Mouse (Mus musculus) midbrain, embryonic 12.5 days (tissue): ENCODE data around the gene Cpt1a. TPM values are rescaled to one million over a fixed set of nuclear protein-coding genes. Genes with fewer than 3 reads are reported as not detected.
A peak's percentile ranks its signal among the peaks of the same experiment; 100 is the strongest.

Experiments
- ATAC-seq: fragments of 200-750 bp; cut with Nextera tagmentation; 2 replicates; pipeline ENCODE4 v1.8.0; 2017; ENCODE audit warnings: low read depth, moderate TSS enrichment, moderate library complexity; ENCODE audit not compliant: low FRiP score
- H3K27ac ChIP-seq: fragments of 300-500 bp; sonication (generic); replicated peaks from 2 replicates; pipeline ENCODE4 v1.5.1; 2016; ENCODE audit warnings: mild to moderate bottlenecking
- H3K27me3 ChIP-seq: fragments of 300-500 bp; sonication (generic); 2 replicates; pipeline ENCODE4 v1.6.1; 2016; ENCODE audit warnings: mild to moderate bottlenecking
- H3K36me3 ChIP-seq: fragments of 300-500 bp; sonication (generic); 2 replicates; pipeline ENCODE4 v1.6.1; 2016
- H3K4me1 ChIP-seq: fragments of 300-500 bp; sonication (generic); 2 replicates; pipeline ENCODE4 v1.6.1; 2016
- H3K4me2 ChIP-seq: fragments of 300-500 bp; sonication (generic); replicated peaks from 2 replicates; pipeline ENCODE4 v1.6.1; 2016; ENCODE audit warnings: mild to moderate bottlenecking, moderate library complexity
- H3K4me3 ChIP-seq: fragments of 300-500 bp; sonication (generic); 2 replicates; pipeline ENCODE4 v1.5.1; 2016; ENCODE audit warnings: mild to moderate bottlenecking
- H3K9ac ChIP-seq: fragments of 300-500 bp; sonication (generic); replicated peaks from 2 replicates; pipeline ENCODE4 v1.6.1; 2016; ENCODE audit warnings: mild to moderate bottlenecking, moderate library complexity
- H3K9me3 ChIP-seq: fragments of 300-500 bp; sonication (generic); 2 replicates; pipeline ENCODE4 v1.6.1; 2016; ENCODE audit warnings: mild to moderate bottlenecking
- WGBS: fragments of 180-500 bp; shearing (Covaris S2); methylation state at CpG from one replicate; pipeline ENCODE4 v1.1.7; 2016; 5-methylcytosine and 5-hydroxymethylcytosine counted together
- polyA plus RNA-seq: library from polyadenylated mRNA; unstranded; fragments of >200 nt; fragmentation: Nextera tagmentation; extraction: Ambion mirVana; gene quantifications from 2 replicates; pipeline ENCODE4 v1.2.1, GENCODE M21; 2016

Cpt1a gene
- polyA plus RNA-seq, 1 experiment from 2014 or later: 13.3 TPM

- no peaks in the 10 kb centered on the region for H3K36me3 ChIP-seq
- H3K4me2 ChIP-seq: no peak overlapping the region
- H3K9ac ChIP-seq: no peak overlapping the region
- H3K27ac ChIP-seq: no peak overlapping the region
- no peak overlapping the region for H3K4me3 ChIP-seq
- peaks cover 6% of the 10 kb centered on the region; the same call in 1 of the 2 replicates for H3K9me3 ChIP-seq
- ATAC-seq: no peak
- H3K27me3 ChIP-seq: peaks cover 9% of the 10 kb centered on the region; the same call in 1 of the 2 replicates
- WGBS: 70% methylated on average over 6 of the region's 6 CpGs
- H3K4me1 ChIP-seq: peaks cover 8% of the 10 kb centered on the region; the same call in 1 of the 2 replicates
Measured at GRCm38 (mm10) chr19:3388061-3388460, 65.9 kb downstream of the Cpt1a start.

DNA sequence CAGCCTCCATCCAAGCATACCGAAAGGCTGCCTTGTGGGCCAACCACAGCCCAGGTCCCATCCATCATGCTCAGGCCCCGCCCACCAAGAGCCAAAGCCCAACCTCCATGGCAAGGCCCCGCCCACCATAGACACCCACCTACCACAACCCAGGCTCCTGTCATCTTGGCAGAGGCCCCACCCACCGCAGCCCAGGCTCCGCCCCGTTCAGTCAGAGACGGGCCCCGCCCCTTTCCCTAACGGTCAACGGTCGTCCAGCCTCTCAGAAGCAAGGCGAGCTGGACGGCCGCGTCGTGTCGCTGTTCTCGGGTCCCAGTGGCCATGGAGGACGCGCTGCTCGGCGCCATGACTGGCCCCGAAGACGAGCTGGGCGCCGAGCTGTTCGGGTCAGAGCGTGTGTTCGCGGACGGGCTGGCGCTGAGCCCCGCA lies 66.5 kb downstream of the Cpt1a start, which contains the start of gene Tesmin:
Gene Tesmin (plus strand): TSS at position 229 of the 429 bp plus-strand sequence.
- 2% methylated on average over 32 of the region's 33 CpGs for WGBS
- Histone ChIP-seq H3K27me3 (peaks cover 9% of the 10 kb centered on the region; the same call in 1 of the 2 replicates), H3K9me3 (peaks cover 6% of the 10 kb centered on the region; the same call in 1 of the 2 replicates), H3K36me3 (no peaks in the 10 kb centered on the region), H3K9ac (peak within 1 kb of the TSS; percentile 43; the same call in 1 of the 2 replicates), H3K4me2 (peak within 1 kb of the TSS; percentile 73), H3K4me3 (peak within 1 kb of the TSS; percentile 45), H3K27ac (0 out of 2 replicates have a peak within 1 kb of the TSS, but pooled peaks have one; percentile 25), H3K4me1 (peaks cover 8% of the 10 kb centered on the region; the same call in 1 of the 2 replicates)
- peak; percentile 85 for ATAC-seq

DNA sequence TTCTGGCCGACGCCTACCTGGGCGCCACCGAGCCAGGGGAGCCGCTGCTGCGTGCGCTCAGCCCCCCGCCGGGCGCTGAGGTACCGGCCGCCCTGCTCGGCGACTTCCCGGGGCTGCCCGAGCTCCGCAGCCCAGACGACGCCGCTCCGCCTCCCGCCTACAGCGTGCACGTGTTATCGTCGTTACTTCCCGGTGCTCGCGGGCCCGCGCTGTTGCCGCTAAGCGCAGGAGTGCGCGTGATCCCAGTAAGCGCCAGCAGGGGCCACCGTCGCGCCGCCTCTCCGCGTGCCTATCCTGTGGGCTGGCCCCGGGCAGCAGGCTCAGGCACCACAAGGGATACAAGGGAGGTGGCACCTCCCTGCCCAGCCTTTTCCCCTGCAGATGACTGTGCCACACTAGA lies 67.0 kb downstream of the Cpt1a start:
- WGBS: under 1% methylated on average over 43 of the region's 43 CpGs
- Histone ChIP-seq H3K4me1 (peaks cover 8% of the 10 kb centered on the region; the same call in 1 of the 2 replicates), H3K36me3 (no peaks in the 10 kb centered on the region), H3K4me2 (peak overlapping the region; percentile 73), H3K4me3 (peak overlapping the region; percentile 45), H3K9ac (peak overlapping the region; percentile 43; the same call in 1 of the 2 replicates), H3K27me3 (peaks cover 9% of the 10 kb centered on the region; the same call in 1 of the 2 replicates), H3K27ac (0 out of 2 replicates have a peak overlapping the region, but pooled peaks have one; percentile 25), H3K9me3 (peaks cover 6% of the 10 kb centered on the region; the same call in 1 of the 2 replicates)
- peak; percentile 94 for ATAC-seq

DNA sequence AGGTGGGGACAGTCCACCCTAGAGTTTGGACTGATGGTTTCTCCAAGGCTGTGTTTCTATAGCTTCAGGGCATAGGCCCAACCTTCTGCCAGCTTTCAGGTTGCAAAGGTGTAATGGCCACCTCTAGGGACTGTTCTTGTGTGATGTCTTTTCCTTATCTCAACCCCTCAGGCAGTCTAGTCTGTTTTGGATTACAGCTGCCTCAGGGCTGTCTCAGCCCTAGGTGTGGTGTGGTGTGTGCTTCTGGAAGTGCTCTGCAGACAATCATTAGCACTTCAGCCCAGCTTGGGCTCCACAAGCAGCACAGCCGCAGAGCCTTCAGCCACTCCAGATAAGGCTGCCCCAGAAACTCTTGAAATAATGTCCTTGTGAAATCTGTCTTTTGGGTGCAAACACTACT lies 70.2 kb downstream of the Cpt1a start:
- ATAC-seq: no peak

DNA sequence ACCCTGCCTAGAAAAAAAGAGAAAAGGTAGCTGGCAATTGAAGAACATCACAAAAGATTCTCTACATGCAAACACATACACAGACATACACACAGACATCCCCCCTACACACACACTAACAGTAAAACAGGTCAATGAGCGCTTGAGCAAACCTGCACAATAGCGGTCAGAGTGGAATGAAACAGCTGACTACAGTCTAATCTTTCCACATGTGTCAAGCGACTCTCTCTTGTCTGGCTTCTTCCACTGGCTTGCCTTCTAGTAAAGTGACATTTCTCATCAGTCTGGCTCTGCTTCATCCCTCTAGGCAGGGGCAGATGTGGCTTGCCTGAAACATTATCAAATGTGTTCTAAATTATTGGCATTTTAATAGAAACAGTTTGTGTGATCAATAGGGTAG lies 72.1 kb downstream of the Cpt1a start:
- Histone ChIP-seq H3K9ac (no peak overlapping the region), H3K36me3 (no peaks in the 10 kb centered on the region)

More for the DNA sequence above, 70.2 kb downstream of the Cpt1a start:
- Histone ChIP-seq H3K27ac (no peak overlapping the region), H3K36me3 (no peaks in the 10 kb centered on the region), H3K9ac (no peak overlapping the region), H3K4me2 (no peak overlapping the region), H3K27me3 (peaks cover 9% of the 10 kb centered on the region; the same call in 1 of the 2 replicates), H3K4me3 (no peak overlapping the region), H3K9me3 (peaks cover 6% of the 10 kb centered on the region; the same call in 1 of the 2 replicates), H3K4me1 (peaks cover 8% of the 10 kb centered on the region; the same call in 1 of the 2 replicates)
- WGBS: 92% methylated on average over 1 of the region's 1 CpGs

DNA sequence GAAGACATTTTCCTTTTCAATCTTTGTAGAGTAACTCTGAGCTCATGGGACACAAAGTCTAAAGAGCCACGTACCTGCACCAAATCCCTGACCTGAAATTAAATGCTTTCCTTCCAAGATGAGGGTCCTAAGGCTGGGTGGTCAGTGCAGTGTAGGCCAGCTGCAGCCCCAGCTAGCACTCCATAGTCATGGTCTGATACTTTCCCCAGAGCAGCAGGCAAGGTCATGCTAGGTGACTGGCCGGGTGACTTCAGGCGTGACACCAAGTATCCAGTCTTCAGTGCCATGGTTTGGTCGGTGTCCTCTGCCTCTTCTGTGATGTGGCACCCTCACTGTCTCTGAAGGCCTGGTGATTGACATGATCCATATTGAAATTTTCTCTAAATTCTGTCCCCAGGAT lies 77.9 kb downstream of the Cpt1a start:
- no peak for ATAC-seq
- no peak overlapping the region for H3K4me2 ChIP-seq
- 80% methylated on average over 4 of the region's 4 CpGs for WGBS

More for the DNA sequence above, 72.1 kb downstream of the Cpt1a start:
- whole genome bisulfite sequencing: 86% methylated on average over 3 of the region's 3 CpGs
- Histone ChIP-seq H3K4me2 (no peak overlapping the region), H3K4me1 (0 out of 2 replicates have a peak, but pooled peaks cover 2% of the 10 kb centered on the region), H3K27me3 (peaks cover 8% of the 10 kb centered on the region; the same call in 1 of the 2 replicates), H3K4me3 (no peak overlapping the region), H3K27ac (no peak overlapping the region), H3K9me3 (peaks cover 6% of the 10 kb centered on the region; the same call in 1 of the 2 replicates)
- no peak for ATAC-seq

GRCm38 (mm10) chr19:3401504-3401903 lies 79.4 kb downstream of the Cpt1a start:
- Histone ChIP-seq H3K27ac (no peak overlapping the region), H3K9ac (no peak overlapping the region), H3K27me3 (0 out of 2 replicates have a peak, but pooled peaks cover 6% of the 10 kb centered on the region), H3K36me3 (no peaks in the 10 kb centered on the region), H3K9me3 (no peaks in the 10 kb centered on the region), H3K4me3 (no peak overlapping the region), H3K4me1 (0 out of 2 replicates have a peak, but pooled peaks cover 3% of the 10 kb centered on the region), H3K4me2 (no peak overlapping the region)
- no peak for ATAC-seq
- 87% methylated on average over 7 of the region's 7 CpGs for WGBS

More for the DNA sequence above, 77.9 kb downstream of the Cpt1a start:
- Histone ChIP-seq H3K4me1 (0 out of 2 replicates have a peak, but pooled peaks cover 3% of the 10 kb centered on the region), H3K27ac (no peak overlapping the region), H3K27me3 (0 out of 2 replicates have a peak, but pooled peaks cover 6% of the 10 kb centered on the region), H3K9me3 (no peaks in the 10 kb centered on the region), H3K36me3 (no peaks in the 10 kb centered on the region), H3K9ac (no peak overlapping the region), H3K4me3 (no peak overlapping the region)

DNA sequence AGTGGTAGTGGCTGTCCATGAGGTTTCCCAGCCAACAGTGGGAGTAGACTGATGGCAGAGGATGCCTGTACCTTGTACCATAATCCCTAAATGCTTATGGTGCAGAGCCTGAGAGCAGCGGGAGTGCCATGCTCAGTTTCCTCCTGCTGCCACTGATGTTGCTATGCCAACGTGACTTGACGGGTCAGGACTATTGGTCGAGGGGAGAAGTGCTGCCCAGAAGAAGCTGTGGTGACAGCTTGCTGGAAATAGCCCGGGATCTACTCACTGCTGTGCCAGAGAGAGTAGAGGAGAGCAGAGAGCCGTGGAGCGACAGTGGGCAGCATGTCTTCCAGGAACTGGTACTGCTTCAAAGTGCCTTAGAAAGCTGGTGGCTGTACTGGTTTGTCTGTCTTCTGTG lies 79.8 kb downstream of the Cpt1a start:
- H3K9me3 ChIP-seq: no peaks in the 10 kb centered on the region
- no peak overlapping the region for H3K4me2 ChIP-seq
- H3K9ac ChIP-seq: no peak overlapping the region
- no peak overlapping the region for H3K4me3 ChIP-seq
- 60% methylated on average over 7 of the region's 7 CpGs for WGBS
- H3K36me3 ChIP-seq: no peaks in the 10 kb centered on the region
- no peak overlapping the region for H3K27ac ChIP-seq
- H3K27me3 ChIP-seq: 0 out of 2 replicates have a peak, but pooled peaks cover 6% of the 10 kb centered on the region
- H3K4me1 ChIP-seq: 0 out of 2 replicates have a peak, but pooled peaks cover 3% of the 10 kb centered on the region
- no peak for ATAC-seq

DNA sequence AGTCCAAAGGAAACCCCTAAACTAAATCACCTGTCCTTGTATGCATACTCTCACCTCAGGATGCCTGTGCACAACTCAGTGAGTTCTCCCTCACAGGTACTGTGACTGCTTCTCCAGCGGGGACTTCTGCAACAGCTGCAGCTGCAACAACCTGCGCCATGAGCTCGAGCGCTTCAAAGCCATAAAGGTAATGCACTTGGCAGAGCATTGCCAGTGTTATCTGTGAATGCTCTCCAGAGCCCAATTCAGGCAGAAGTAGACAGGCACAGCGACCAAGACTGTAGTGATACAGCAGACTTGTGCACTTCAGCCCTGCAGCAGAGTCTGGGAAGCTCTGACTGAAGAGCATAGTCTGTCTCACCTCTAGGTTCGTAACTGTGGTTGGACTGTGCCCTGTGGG lies 80.3 kb downstream of the Cpt1a start:
- 80% methylated on average over 6 of the region's 6 CpGs for WGBS
- 0 out of 2 replicates have a peak, but pooled peaks cover 6% of the 10 kb centered on the region for H3K27me3 ChIP-seq
- no peak overlapping the region for H3K4me2 ChIP-seq
- H3K27ac ChIP-seq: no peak overlapping the region
- ATAC-seq: no peak
- H3K4me3 ChIP-seq: no peak overlapping the region
- H3K36me3 ChIP-seq: no peaks in the 10 kb centered on the region
- H3K9me3 ChIP-seq: no peaks in the 10 kb centered on the region
- H3K4me1 ChIP-seq: 0 out of 2 replicates have a peak, but pooled peaks cover 3% of the 10 kb centered on the region
- no peak overlapping the region for H3K9ac ChIP-seq

GRCm38 (mm10) chr19:3404030-3404429 lies 81.9 kb downstream of the Cpt1a start:
- 0 out of 2 replicates have a peak, but pooled peaks cover 6% of the 10 kb centered on the region for H3K27me3 ChIP-seq
- H3K9ac ChIP-seq: no peak overlapping the region
- H3K4me3 ChIP-seq: no peak overlapping the region
- no peak overlapping the region for H3K27ac ChIP-seq
- H3K9me3 ChIP-seq: no peaks in the 10 kb centered on the region
- H3K36me3 ChIP-seq: no peaks in the 10 kb centered on the region
- ATAC-seq: no peak
- 0 out of 2 replicates have a peak, but pooled peaks cover 3% of the 10 kb centered on the region for H3K4me1 ChIP-seq
- no peak overlapping the region for H3K4me2 ChIP-seq
- 74% methylated on average over 7 of the region's 7 CpGs for WGBS

- Histone ChIP-seq H3K9ac (no peak overlapping the region), H3K36me3 (no peaks in the 10 kb centered on the region), H3K27me3 (0 out of 2 replicates have a peak, but pooled peaks cover 6% of the 10 kb centered on the region), H3K9me3 (no peaks in the 10 kb centered on the region), H3K4me3 (no peak overlapping the region), H3K4me1 (0 out of 2 replicates have a peak, but pooled peaks cover 3% of the 10 kb centered on the region), H3K4me2 (no peak overlapping the region), H3K27ac (no peak overlapping the region)
- 66% methylated on average over 1 of the region's 1 CpGs for WGBS
- ATAC-seq: no peak
Measured at GRCm38 (mm10) chr19:3405531-3406281, 83.6 kb downstream of the Cpt1a start.
